Mouse (Mus musculus): Measurements from ENCODE around the gene 4930558K02Rik. TPM values are rescaled to one million over a fixed set of nuclear protein-coding genes. Genes with fewer than 3 reads are reported as not detected.

The 4930558K02Rik gene
- polyA plus RNA-seq, 1 experiment, result not detected

- peaks cover 20% of the 10 kb centered on the region for H3K79me2 ChIP-seq (ENCODE audit: control insufficient read depth, insufficient read depth)
- H3K4me3 ChIP-seq, result peak overlapping the region; percentile 55
- H3K27me3 ChIP-seq (ENCODE audit: control insufficient read depth, insufficient read depth, insufficient read length), result peaks cover 8% of the 10 kb centered on the region
- no peak overlapping the region for H3ac ChIP-seq (ENCODE audit: control insufficient read depth, insufficient read length)
- no peaks in the 10 kb centered on the region for H3K36me3 ChIP-seq (ENCODE audit: control insufficient read depth, insufficient read depth)
- TF ChIP-seq POLR2AphosphoS2 (IDR thresholded peaks at IDR 0.05; ENCODE audit: insufficient read length, low read depth), result no peak
- no peak for TF ChIP-seq REST (IDR thresholded peaks at IDR 0.05; ENCODE audit: insufficient read depth, insufficient read length)
- TF ChIP-seq MYOG (IDR thresholded peaks at IDR 0.05; ENCODE audit: control insufficient read depth in 1 of 3, insufficient read depth in 1 of 3, insufficient read length in 2 of 3, low read depth in 2 of 3), result no peak
- TF ChIP-seq POLR2A (IDR thresholded peaks at IDR 0.05; ENCODE audit: insufficient read length, low read depth), result no peak
- no peak for TF ChIP-seq TCF12 (IDR thresholded peaks at IDR 0.05; ENCODE audit: insufficient read depth, poor library complexity, severe bottlenecking)
- TF ChIP-seq USF1 (IDR thresholded peaks at IDR 0.05; ENCODE audit: low read depth), result no peak
- TF ChIP-seq MYOD1 (IDR thresholded peaks at IDR 0.05; ENCODE audit: control insufficient read depth in 1 of 3, insufficient read length in 2 of 3, low read depth in 2 of 3), result no peak
- no peak for TF ChIP-seq MAX (IDR thresholded peaks at IDR 0.05; ENCODE audit: low read depth)
- no peak for TF ChIP-seq E2F4 (IDR thresholded peaks at IDR 0.05; ENCODE audit: insufficient read depth)
- no peak for TF ChIP-seq TCF3 (IDR thresholded peaks at IDR 0.05; ENCODE audit: insufficient read length, low read depth)
- no peak for TF ChIP-seq SRF (IDR thresholded peaks at IDR 0.05; ENCODE audit: control insufficient read depth, insufficient read length, low read depth)
- no peak for TF ChIP-seq CEBPB (IDR thresholded peaks at IDR 0.05; ENCODE audit: insufficient read depth, poor library complexity, severe bottlenecking)
- H3K4me2 ChIP-seq (ENCODE audit: low read depth), result no peak overlapping the region
Observed at GRCm38 (mm10) chr1:161967936-161968335, 11.5 kb downstream of the 4930558K02Rik start.

DNA sequence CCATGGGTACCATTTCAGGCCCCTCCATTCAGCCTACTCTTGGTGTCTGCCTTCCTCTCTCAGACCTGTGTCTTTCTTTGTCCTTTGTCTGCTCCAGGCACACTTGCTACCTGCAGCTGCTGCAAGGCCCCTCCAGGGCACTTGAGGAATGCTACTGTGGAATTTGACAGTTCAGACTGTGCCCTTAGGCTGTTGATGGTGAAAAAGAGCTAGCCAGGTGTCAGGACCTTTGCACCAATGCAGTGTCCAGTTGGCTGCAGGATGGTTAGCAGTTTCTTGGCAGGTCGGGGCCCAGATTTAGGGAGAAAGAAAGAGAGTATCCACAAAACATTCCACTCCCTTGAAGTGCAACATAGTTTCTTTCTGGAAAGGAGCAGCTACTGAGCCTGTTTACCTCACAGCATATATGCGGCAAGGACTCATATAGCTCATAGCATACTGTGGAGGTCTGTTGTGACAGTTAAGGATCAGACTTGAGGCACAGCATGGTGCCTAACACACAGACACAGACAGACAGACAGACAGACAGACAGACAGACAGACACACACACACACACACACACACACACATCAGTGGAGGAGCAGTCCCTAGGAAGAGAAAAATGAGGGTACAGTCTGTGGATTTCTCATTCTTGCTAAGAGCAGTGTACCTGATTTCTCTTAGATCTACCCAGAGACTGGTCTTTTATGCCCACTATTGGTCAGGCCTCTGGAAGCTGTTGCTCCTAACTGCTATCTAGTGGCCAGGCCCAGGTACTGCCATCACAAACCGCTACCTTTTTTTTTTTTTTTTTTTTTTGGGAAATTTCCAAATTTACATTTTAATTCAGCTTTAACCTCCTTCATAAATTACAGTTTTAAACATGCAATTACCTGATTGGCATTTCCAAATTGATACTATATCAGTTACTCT lies 16.7 kb downstream of the 4930558K02Rik start:
- Histone ChIP-seq H3ac (ENCODE audit: control insufficient read depth, insufficient read length) (no peak overlapping the region), H3K4me2 (ENCODE audit: low read depth) (no peak overlapping the region), H3K27me3 (ENCODE audit: control insufficient read depth, insufficient read depth, insufficient read length) (peaks cover 16% of the 10 kb centered on the region), H3K79me2 (ENCODE audit: control insufficient read depth, insufficient read depth) (no peaks in the 10 kb centered on the region), H3K36me3 (ENCODE audit: control insufficient read depth, insufficient read depth) (no peaks in the 10 kb centered on the region), H3K4me3 (no peak overlapping the region)
- TF ChIP-seq MYOG (IDR thresholded peaks at IDR 0.05; ENCODE audit: control insufficient read depth in 1 of 3, insufficient read depth in 1 of 3, insufficient read length in 2 of 3, low read depth in 2 of 3) (peak in 1 of 3 experiments; percentile 66), MYOD1 (IDR thresholded peaks at IDR 0.05; ENCODE audit: control insufficient read depth in 1 of 3, insufficient read length in 2 of 3, low read depth in 2 of 3) (peak in 2 of 3 experiments; percentile 1 to 6), POLR2A (IDR thresholded peaks at IDR 0.05; ENCODE audit: insufficient read length, low read depth) (no peak), REST (IDR thresholded peaks at IDR 0.05; ENCODE audit: insufficient read depth, insufficient read length) (no peak)

DNA sequence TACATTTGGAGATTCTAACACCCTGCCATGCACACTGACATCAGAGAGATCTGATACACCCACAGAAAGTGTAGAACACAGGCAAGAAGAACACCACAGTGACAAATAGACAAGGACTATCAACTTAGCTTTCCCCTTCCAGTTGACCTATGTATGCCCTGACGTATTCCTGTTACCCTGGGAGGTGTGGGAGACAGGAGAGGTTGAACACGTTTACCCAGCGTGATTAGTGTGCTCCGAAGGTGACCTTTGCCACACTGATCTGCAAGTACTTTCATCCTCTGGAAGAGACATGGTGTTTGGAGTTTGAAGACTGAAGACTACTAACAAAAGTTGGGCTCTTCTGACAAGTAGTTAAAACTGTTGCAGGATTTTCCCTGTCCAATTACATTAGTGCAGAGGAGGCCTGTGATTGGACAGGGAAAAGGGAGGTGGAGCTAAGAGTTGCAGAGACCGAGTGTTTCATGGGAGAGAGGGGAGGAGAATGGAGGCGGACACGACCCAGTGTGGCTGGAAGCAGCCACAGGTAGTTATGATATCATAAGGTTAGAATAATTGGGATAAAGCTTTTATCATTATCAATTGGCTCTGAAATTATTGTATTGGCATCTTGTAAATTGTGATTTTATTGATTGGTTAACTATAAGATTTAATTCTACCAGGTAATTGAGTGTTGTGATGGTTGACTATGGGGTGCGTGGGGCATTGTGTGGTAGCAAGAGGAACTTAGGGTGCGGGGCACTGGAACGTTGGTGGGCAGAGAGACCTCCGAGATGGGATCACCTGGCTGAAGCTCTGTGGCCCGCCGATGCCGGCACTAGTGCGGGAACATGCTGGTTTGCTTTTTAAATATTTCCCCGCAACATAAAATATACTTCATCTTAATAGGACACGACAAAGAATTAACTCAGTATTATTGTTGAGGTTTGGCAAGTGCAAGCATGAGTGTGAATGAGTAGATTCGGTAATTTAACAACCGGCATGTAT lies 21.2 kb downstream of the 4930558K02Rik start:
- Histone ChIP-seq H3K79me2 (ENCODE audit: control insufficient read depth, insufficient read depth) (no peaks in the 10 kb centered on the region), H3K4me3 (no peak overlapping the region), H3K27me3 (ENCODE audit: control insufficient read depth, insufficient read depth, insufficient read length) (peaks cover 19% of the 10 kb centered on the region), H3K36me3 (ENCODE audit: control insufficient read depth, insufficient read depth) (no peaks in the 10 kb centered on the region), H3K4me2 (ENCODE audit: low read depth) (no peak overlapping the region), H3ac (ENCODE audit: control insufficient read depth, insufficient read length) (no peak overlapping the region)
- TF ChIP-seq MAX (IDR thresholded peaks at IDR 0.05; ENCODE audit: low read depth), result no peak
- no peak for TF ChIP-seq POLR2AphosphoS2 (IDR thresholded peaks at IDR 0.05; ENCODE audit: insufficient read length, low read depth)
- TF ChIP-seq CEBPB (IDR thresholded peaks at IDR 0.05; ENCODE audit: insufficient read depth, poor library complexity, severe bottlenecking), result no peak
- TF ChIP-seq USF1 (IDR thresholded peaks at IDR 0.05; ENCODE audit: low read depth), result no peak
- TF ChIP-seq TCF3 (IDR thresholded peaks at IDR 0.05; ENCODE audit: insufficient read length, low read depth), result no peak
- TF ChIP-seq TCF12 (IDR thresholded peaks at IDR 0.05; ENCODE audit: insufficient read depth, poor library complexity, severe bottlenecking), result no peak
- no peak for TF ChIP-seq POLR2A (IDR thresholded peaks at IDR 0.05; ENCODE audit: insufficient read length, low read depth)
- TF ChIP-seq MYOG (IDR thresholded peaks at IDR 0.05; ENCODE audit: control insufficient read depth in 1 of 3, insufficient read depth in 1 of 3, insufficient read length in 2 of 3, low read depth in 2 of 3), result no peak
- no peak for TF ChIP-seq E2F4 (IDR thresholded peaks at IDR 0.05; ENCODE audit: insufficient read depth)
- no peak for TF ChIP-seq SRF (IDR thresholded peaks at IDR 0.05; ENCODE audit: control insufficient read depth, insufficient read length, low read depth)
- no peak for TF ChIP-seq REST (IDR thresholded peaks at IDR 0.05; ENCODE audit: insufficient read depth, insufficient read length)
- no peak for TF ChIP-seq MYOD1 (IDR thresholded peaks at IDR 0.05; ENCODE audit: control insufficient read depth in 1 of 3, insufficient read length in 2 of 3, low read depth in 2 of 3)

GRCm38 (mm10) chr1:161955846-161956245 lies 23.6 kb downstream of the 4930558K02Rik start:
- no peak for TF ChIP-seq TCF3 (IDR thresholded peaks at IDR 0.05; ENCODE audit: insufficient read length, low read depth)
- no peak for TF ChIP-seq MYOG (IDR thresholded peaks at IDR 0.05; ENCODE audit: control insufficient read depth in 1 of 3, insufficient read depth in 1 of 3, insufficient read length in 2 of 3, low read depth in 2 of 3)
- TF ChIP-seq TCF12 (IDR thresholded peaks at IDR 0.05; ENCODE audit: insufficient read depth, poor library complexity, severe bottlenecking), result no peak
- TF ChIP-seq REST (IDR thresholded peaks at IDR 0.05; ENCODE audit: insufficient read depth, insufficient read length), result no peak
- no peak for TF ChIP-seq SRF (IDR thresholded peaks at IDR 0.05; ENCODE audit: control insufficient read depth, insufficient read length, low read depth)
- TF ChIP-seq USF1 (IDR thresholded peaks at IDR 0.05; ENCODE audit: low read depth), result no peak
- no peak for TF ChIP-seq MAX (IDR thresholded peaks at IDR 0.05; ENCODE audit: low read depth)
- no peak for TF ChIP-seq CEBPB (IDR thresholded peaks at IDR 0.05; ENCODE audit: insufficient read depth, poor library complexity, severe bottlenecking)
- TF ChIP-seq MYOD1 (IDR thresholded peaks at IDR 0.05; ENCODE audit: control insufficient read depth in 1 of 3, insufficient read length in 2 of 3, low read depth in 2 of 3), result no peak
- TF ChIP-seq POLR2AphosphoS2 (IDR thresholded peaks at IDR 0.05; ENCODE audit: insufficient read length, low read depth), result no peak
- no peak for TF ChIP-seq POLR2A (IDR thresholded peaks at IDR 0.05; ENCODE audit: insufficient read length, low read depth)
- no peak for TF ChIP-seq E2F4 (IDR thresholded peaks at IDR 0.05; ENCODE audit: insufficient read depth)
- no peaks in the 10 kb centered on the region for H3K79me2 ChIP-seq (ENCODE audit: control insufficient read depth, insufficient read depth)
- H3K27me3 ChIP-seq (ENCODE audit: control insufficient read depth, insufficient read depth, insufficient read length), result peaks cover 19% of the 10 kb centered on the region
- no peaks in the 10 kb centered on the region for H3K36me3 ChIP-seq (ENCODE audit: control insufficient read depth, insufficient read depth)
- no peak overlapping the region for H3K4me3 ChIP-seq
- no peak overlapping the region for H3K4me2 ChIP-seq (ENCODE audit: low read depth)
- H3ac ChIP-seq (ENCODE audit: control insufficient read depth, insufficient read length), result no peak overlapping the region
